Mouse (Mus musculus) embryonic facial prominence, embryonic 14.5 days (tissue): ENCODE measurements at regions not wholly inside any gene's neighbourhood (a gene's known extent, or its start where the extent isn't known, plus 50 kb on each side); places are given as distances from the start of the nearest gene placed in this dataset.

ENCODE experiments used
- ATAC-seq: fragments of 200-750 bp; cut with Nextera tagmentation; 2 replicates; pipeline ENCODE4 v1.8.0; 2017; ENCODE audit warnings: low read depth, moderate number of reproducible peaks, moderate TSS enrichment
- DNase-seq: peaks from one replicate; pipeline ENCODE4 v3.0.0-alpha.2; 2015; ENCODE audit warnings: low spot score
- H3K27ac ChIP-seq: fragments of 300-500 bp; sonication (generic); replicated peaks from 2 replicates; pipeline ENCODE4 v1.5.1; 2014; ENCODE audit warnings: low read depth, mild to moderate bottlenecking, low read length, moderate library complexity
- H3K27me3 ChIP-seq: fragments of 300-500 bp; sonication (generic); replicated peaks from 2 replicates; pipeline ENCODE4 v1.6.1; 2014; ENCODE audit warnings: low read length; ENCODE audit not compliant: control insufficient read depth, insufficient read depth
- H3K36me3 ChIP-seq: fragments of 300-500 bp; sonication (generic); 2 replicates; pipeline ENCODE4 v1.6.1; 2014; ENCODE audit warnings: low read length, mixed read lengths; ENCODE audit not compliant: control insufficient read depth, insufficient read depth
- H3K4me1 ChIP-seq: fragments of 300-500 bp; sonication (generic); 2 replicates; pipeline ENCODE4 v1.6.1; 2014; ENCODE audit warnings: antibody characterized with exemption, low read length; ENCODE audit not compliant: control insufficient read depth, insufficient read depth
- H3K4me2 ChIP-seq: fragments of 300-500 bp; sonication (generic); 2 replicates; pipeline ENCODE4 v1.6.1; 2014; ENCODE audit warnings: low read depth, mild to moderate bottlenecking, low read length, moderate library complexity, mixed read lengths
- H3K4me3 ChIP-seq: fragments of 300-500 bp; sonication (generic); 2 replicates; pipeline ENCODE4 v1.5.1; 2014; ENCODE audit warnings: low read depth, mild to moderate bottlenecking, low read length
- H3K9ac ChIP-seq: fragments of 300-500 bp; sonication (generic); 2 replicates; pipeline ENCODE4 v1.6.1; 2014; ENCODE audit warnings: low read depth, mild to moderate bottlenecking, low read length, moderate library complexity, mixed read lengths
- H3K9me3 ChIP-seq: fragments of 300-500 bp; sonication (generic); 2 replicates; pipeline ENCODE4 v1.6.1; 2016; ENCODE audit warnings: low read length; ENCODE audit not compliant: control insufficient read depth
- WGBS: fragments of 180-500 bp; shearing (Covaris S2); extraction: QIAGEN DNeasy Blood & Tissue Kit; methylation state at CpG from one replicate; pipeline ENCODE4 v1.1.7; 2014; 5-methylcytosine and 5-hydroxymethylcytosine counted together

DNA sequence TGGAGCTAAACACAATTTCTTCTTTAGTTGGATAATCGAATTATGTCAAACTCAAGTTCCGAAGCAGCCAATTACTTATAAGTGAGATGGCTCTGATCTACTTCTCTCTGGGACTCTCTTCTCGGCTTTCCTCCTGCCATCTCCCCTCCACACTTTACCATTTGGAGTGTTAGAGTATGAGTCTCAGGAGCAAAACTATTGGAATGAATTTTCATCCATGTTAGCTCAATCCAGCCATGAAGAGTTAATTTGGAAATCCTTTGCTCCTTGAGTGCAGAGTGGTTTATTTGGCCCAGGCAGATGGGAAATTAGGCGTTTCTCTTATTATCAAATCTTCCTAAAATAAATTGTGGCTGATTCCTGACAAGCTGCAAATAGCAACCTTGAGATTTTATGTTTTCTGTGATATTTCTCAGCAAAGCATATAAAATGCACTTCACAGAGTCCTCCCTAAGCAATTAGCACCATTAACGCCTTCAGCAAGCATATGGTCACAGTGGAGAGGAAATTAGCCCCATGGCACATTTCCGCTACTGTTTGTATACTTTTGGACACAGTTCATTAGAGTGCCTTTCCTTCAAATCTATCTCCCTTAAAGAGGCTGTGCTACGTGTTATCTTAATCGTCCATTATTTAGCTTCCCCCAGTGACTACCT lies 1189.1 kb downstream of the Fam181b start:
- ATAC-seq (no peak), DNase-seq (no peak)
- no peak overlapping the region for H3K9ac ChIP-seq
- H3K36me3 ChIP-seq = no peaks in the 10 kb centered on the region
- no peak overlapping the region for H3K4me3 ChIP-seq
- no peaks in the 10 kb centered on the region for H3K9me3 ChIP-seq
- WGBS = 70% methylated on average over 8 of the region's 8 CpGs
- no peaks in the 10 kb centered on the region for H3K4me1 ChIP-seq
- H3K27ac ChIP-seq = no peak overlapping the region
- H3K4me2 ChIP-seq = no peak overlapping the region
- no peaks in the 10 kb centered on the region for H3K27me3 ChIP-seq

DNA sequence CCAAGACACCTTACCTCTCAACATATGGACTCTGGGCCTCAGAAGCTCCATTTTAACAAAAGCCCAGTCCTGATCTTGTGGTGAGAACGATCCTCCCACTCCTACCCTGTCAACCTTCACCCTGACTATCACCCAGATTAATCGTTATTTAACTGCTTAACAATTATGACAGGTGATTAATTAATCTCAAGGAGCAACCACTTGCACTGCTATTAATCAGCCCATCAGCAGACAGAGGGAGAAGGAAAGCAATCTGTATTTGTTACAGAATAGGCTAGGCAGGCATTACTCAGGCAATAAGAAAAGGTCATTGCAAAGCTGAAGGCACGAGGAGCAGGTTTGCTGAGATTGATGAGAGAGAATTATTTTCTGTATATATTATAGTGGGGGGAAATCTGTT lies 1201.9 kb downstream of the Fam181b start:
- Histone ChIP-seq H3K36me3 (no peaks in the 10 kb centered on the region), H3K9ac (no peak overlapping the region), H3K4me2 (no peak overlapping the region), H3K27me3 (no peaks in the 10 kb centered on the region), H3K9me3 (no peaks in the 10 kb centered on the region), H3K4me1 (no peaks in the 10 kb centered on the region), H3K27ac (no peak overlapping the region), H3K4me3 (no peak overlapping the region)
- ATAC-seq (no peak), DNase-seq (no peak)
- 74% methylated on average over 3 of the region's 3 CpGs for WGBS

DNA sequence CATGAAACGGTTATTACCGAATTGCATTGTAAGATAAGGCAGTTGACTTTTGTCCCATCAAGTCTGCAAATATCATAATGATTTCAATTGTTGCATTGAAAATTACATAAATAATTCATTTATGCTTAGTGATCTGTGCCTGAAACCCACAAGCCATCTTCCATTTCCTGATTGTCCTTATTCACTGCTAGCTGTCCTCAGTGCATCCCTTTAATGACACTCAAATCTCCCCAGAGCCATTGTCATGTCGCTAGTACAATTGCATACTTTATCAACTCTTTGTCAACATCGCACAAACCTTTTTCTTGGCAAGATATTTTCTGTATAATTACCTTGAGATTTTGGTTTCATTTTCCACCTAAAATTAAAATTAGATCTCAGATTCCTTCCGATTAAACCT lies 1202.3 kb downstream of the Fam181b start:
- H3K4me3 ChIP-seq = no peak overlapping the region
- WGBS = 83% methylated on average over 5 of the region's 5 CpGs
- H3K9ac ChIP-seq = no peak overlapping the region
- H3K4me2 ChIP-seq = no peak overlapping the region
- DNase-seq (no peak), ATAC-seq (no peak)
- no peaks in the 10 kb centered on the region for H3K9me3 ChIP-seq
- H3K27ac ChIP-seq = no peak overlapping the region
- H3K4me1 ChIP-seq = no peaks in the 10 kb centered on the region
- H3K36me3 ChIP-seq = no peaks in the 10 kb centered on the region
- H3K27me3 ChIP-seq = no peaks in the 10 kb centered on the region

DNA sequence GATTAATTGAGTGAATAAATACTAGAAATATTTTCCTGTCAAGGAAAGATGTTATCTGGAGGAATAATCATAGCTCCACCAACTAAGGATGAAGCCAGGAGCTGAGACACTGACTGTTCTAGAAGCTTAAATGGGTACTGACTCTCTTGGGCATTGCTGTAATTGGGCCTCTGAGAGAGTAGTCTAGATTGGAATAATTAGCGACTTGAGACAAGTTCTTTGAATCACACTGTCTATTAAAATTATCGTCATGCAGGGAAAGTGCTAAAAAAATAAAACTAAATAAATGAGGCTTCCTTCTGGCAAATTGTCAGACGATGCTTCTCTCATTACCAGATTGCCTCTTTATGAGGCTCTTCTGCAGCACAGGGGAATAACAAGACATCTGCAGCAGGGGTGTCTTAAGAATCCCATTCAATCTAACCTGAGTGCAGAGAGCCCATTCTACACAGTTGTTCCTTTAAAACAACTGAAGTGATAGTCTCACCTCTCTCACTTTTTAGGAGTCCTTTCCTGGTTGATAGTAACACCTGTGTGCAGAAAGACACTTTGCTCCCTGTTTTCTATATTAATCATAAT lies 1203.5 kb downstream of the Fam181b start:
- Histone ChIP-seq H3K4me3 (no peak overlapping the region), H3K4me2 (no peak overlapping the region), H3K27ac (no peak overlapping the region), H3K4me1 (no peaks in the 10 kb centered on the region), H3K9me3 (no peaks in the 10 kb centered on the region), H3K9ac (no peak overlapping the region), H3K36me3 (no peaks in the 10 kb centered on the region), H3K27me3 (no peaks in the 10 kb centered on the region)
- WGBS = 71% methylated on average over 3 of the region's 3 CpGs
- peak; percentile 40 for DNase-seq
- ATAC-seq = peak; percentile 91; the same call in 1 of the 2 replicates

DNA sequence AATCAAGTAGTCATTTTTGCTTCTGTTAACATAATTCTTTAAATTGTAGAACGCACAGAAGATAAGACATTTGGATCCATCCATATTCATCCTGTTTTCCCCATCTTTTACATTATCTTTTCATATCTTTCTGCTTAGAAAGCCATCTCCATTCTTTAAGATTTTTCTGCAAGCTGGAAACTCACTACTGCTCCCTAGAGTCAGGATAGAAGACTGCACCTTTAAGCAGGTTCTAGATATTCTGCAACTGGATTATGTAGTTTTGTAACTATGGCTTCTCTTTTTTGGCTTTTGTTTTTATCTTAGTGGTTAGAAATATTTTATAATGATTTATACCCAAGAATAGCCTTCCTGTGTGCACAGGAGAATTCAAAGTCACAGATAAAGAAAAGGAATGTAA lies 1225.9 kb downstream of the Fam181b start:
- no peak for ATAC-seq
- no peak for DNase-seq
- Histone ChIP-seq H3K9me3 (no peaks in the 10 kb centered on the region), H3K36me3 (no peaks in the 10 kb centered on the region), H3K27ac (no peak overlapping the region), H3K27me3 (no peaks in the 10 kb centered on the region), H3K4me1 (no peaks in the 10 kb centered on the region), H3K9ac (no peak overlapping the region), H3K4me3 (no peak overlapping the region), H3K4me2 (no peak overlapping the region)
- WGBS = 85% methylated on average over 1 of the region's 1 CpGs

DNA sequence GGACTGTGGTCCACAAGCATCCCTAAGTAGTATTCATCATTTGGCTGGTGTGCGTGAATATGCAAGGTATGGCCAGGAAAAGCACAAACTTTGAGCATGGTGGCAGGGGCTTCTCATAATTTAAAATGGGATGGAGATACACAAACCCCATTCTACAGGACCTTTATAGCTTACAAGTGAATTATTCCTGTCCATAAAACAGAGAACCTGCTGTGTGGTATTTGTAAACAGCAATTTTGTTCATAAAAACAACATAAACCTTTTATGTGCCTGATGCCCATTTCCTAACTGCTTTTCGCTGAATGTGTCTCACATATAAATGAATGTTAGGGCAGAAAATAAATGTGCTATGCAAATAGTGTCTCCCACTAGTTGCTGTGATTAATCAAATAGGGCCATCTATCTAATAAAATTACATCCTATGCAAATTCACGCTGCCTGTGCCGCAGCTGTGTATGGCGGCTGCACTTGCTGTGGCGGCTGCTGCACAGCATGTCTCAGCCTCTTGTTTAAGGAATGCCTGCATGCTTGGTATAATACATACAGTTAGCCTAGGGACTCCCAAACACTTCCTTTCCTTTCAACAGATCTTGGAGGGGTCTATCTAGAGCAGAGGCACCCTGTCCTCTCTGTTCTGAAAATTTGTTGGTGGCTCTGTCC lies 1235.4 kb downstream of the Fam181b start:
- no peak overlapping the region for H3K4me3 ChIP-seq
- no peak overlapping the region for H3K9ac ChIP-seq
- no peaks in the 10 kb centered on the region for H3K9me3 ChIP-seq
- no peak overlapping the region for H3K27ac ChIP-seq
- H3K4me2 ChIP-seq = no peak overlapping the region
- no peak for DNase-seq
- ATAC-seq = no peak
- H3K27me3 ChIP-seq = no peaks in the 10 kb centered on the region
- 94% methylated on average over 6 of the region's 6 CpGs for WGBS
- no peaks in the 10 kb centered on the region for H3K36me3 ChIP-seq
- H3K4me1 ChIP-seq = no peaks in the 10 kb centered on the region

DNA sequence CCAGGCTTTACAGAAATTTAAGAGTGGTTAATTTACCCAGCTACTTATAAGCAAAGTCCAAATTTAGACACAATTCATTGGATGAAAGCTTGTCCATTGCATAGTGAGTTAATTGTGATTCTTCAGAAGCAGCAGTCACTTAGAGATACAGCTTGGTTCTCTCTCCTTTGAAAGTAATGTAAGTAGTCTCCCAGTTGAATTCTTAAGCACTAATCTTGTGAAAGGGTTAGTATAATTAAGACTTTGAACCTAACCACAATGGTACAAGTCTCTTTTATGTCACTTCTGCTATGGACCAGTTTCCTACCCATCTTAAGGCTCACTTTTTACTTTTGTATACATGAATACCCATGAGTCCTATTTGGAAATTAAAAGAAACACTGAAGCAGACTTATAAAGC lies 1252.9 kb downstream of the Fam181b start:
- no peak for ATAC-seq
- H3K4me1 ChIP-seq = no peaks in the 10 kb centered on the region
- no peaks in the 10 kb centered on the region for H3K27me3 ChIP-seq
- H3K36me3 ChIP-seq = no peaks in the 10 kb centered on the region
- no peak overlapping the region for H3K9ac ChIP-seq
- no peak overlapping the region for H3K27ac ChIP-seq
- H3K4me3 ChIP-seq = no peak overlapping the region
- H3K4me2 ChIP-seq = no peak overlapping the region
- no peaks in the 10 kb centered on the region for H3K9me3 ChIP-seq
- no peak for DNase-seq
